Mouse (Mus musculus): ENCODE results near the gene Saxo1. TPM values are rescaled to one million over a fixed set of nuclear protein-coding genes. Genes with fewer than 3 reads are reported as not detected.

Saxo1 gene
- polyA plus RNA-seq, 1 experiment from 2014 or later, result not detected

GRCm38 (mm10) chr4:86557371-86557770 lies 757 bp downstream of the Saxo1 start:
- Histone ChIP-seq H3K27ac (ENCODE audit: poor library complexity, severe bottlenecking) (no peak overlapping the region), H3K36me3 (no peaks in the 10 kb centered on the region), H3K4me2 (no peak overlapping the region), H3K4me1 (replicated peaks) (no peaks in the 10 kb centered on the region), H3K9me3 (replicated peaks) (no peaks in the 10 kb centered on the region), H3K4me3 (no peak overlapping the region), H3K27me3 (replicated peaks) (no peaks in the 10 kb centered on the region), H3K9ac (no peak overlapping the region)
- ATAC-seq (ENCODE audit: insufficient number of reproducible peaks, low FRiP score), result no peak
- 76% methylated on average over 7 of the region's 7 CpGs for WGBS

GRCm38 (mm10) chr4:86555035-86555707 lies 3.0 kb downstream of the Saxo1 start:
- Histone ChIP-seq H3K9me3 (replicated peaks) (no peaks in the 10 kb centered on the region), H3K27me3 (replicated peaks) (no peaks in the 10 kb centered on the region), H3K4me2 (no peak overlapping the region), H3K27ac (ENCODE audit: poor library complexity, severe bottlenecking) (no peak overlapping the region), H3K36me3 (no peaks in the 10 kb centered on the region), H3K4me3 (no peak overlapping the region), H3K4me1 (replicated peaks) (no peaks in the 10 kb centered on the region), H3K9ac (no peak overlapping the region)
- ATAC-seq (ENCODE audit: insufficient number of reproducible peaks, low FRiP score), result no peak
- 21% methylated on average over 6 of the region's 6 CpGs for WGBS

GRCm38 (mm10) chr4:86548332-86548731 lies 9.8 kb downstream of the Saxo1 start:
- H3K4me1 ChIP-seq (replicated peaks), result peaks cover 11% of the 10 kb centered on the region; the same call in 1 of the 2 replicates
- no peaks in the 10 kb centered on the region for H3K36me3 ChIP-seq
- 77% methylated on average over 9 of the region's 9 CpGs for WGBS
- no peaks in the 10 kb centered on the region for H3K9me3 ChIP-seq (replicated peaks)
- H3K27ac ChIP-seq (ENCODE audit: poor library complexity, severe bottlenecking), result no peak overlapping the region
- H3K27me3 ChIP-seq (replicated peaks), result no peaks in the 10 kb centered on the region
- H3K4me3 ChIP-seq, result no peak overlapping the region
- no peak overlapping the region for H3K4me2 ChIP-seq
- H3K9ac ChIP-seq, result no peak overlapping the region
- ATAC-seq (ENCODE audit: insufficient number of reproducible peaks, low FRiP score), result no peak

- H3K4me3 ChIP-seq, result no peak overlapping the region
- H3K9me3 ChIP-seq (replicated peaks), result no peaks in the 10 kb centered on the region
- 45% methylated on average over 5 of the region's 5 CpGs for WGBS
- no peak overlapping the region for H3K4me2 ChIP-seq
- no peak for ATAC-seq (ENCODE audit: insufficient number of reproducible peaks, low FRiP score)
- H3K4me1 ChIP-seq (replicated peaks), result peaks cover 11% of the 10 kb centered on the region; the same call in 1 of the 2 replicates
- no peaks in the 10 kb centered on the region for H3K36me3 ChIP-seq
- no peak overlapping the region for H3K27ac ChIP-seq (ENCODE audit: poor library complexity, severe bottlenecking)
- no peaks in the 10 kb centered on the region for H3K27me3 ChIP-seq (replicated peaks)
- H3K9ac ChIP-seq, result no peak overlapping the region
Measured at GRCm38 (mm10) chr4:86545615-86546014, 12.5 kb downstream of the Saxo1 start.

- ATAC-seq (ENCODE audit: insufficient number of reproducible peaks, low FRiP score), result no peak
- Histone ChIP-seq H3K4me3 (no peak overlapping the region), H3K27ac (ENCODE audit: poor library complexity, severe bottlenecking) (no peak overlapping the region), H3K4me1 (replicated peaks) (peaks cover 11% of the 10 kb centered on the region; the same call in 1 of the 2 replicates), H3K9ac (no peak overlapping the region), H3K27me3 (replicated peaks) (no peaks in the 10 kb centered on the region), H3K4me2 (no peak overlapping the region), H3K36me3 (no peaks in the 10 kb centered on the region), H3K9me3 (replicated peaks) (no peaks in the 10 kb centered on the region)
- WGBS, result 75% methylated on average over 3 of the region's 3 CpGs
Measured at GRCm38 (mm10) chr4:86543999-86544398, 14.1 kb downstream of the Saxo1 start.

- H3K27ac ChIP-seq (ENCODE audit: poor library complexity, severe bottlenecking), result no peak overlapping the region
- 70% methylated on average over 1 of the region's 1 CpGs for WGBS
- ATAC-seq (ENCODE audit: insufficient number of reproducible peaks, low FRiP score), result no peak
Measured at GRCm38 (mm10) chr4:86541573-86541972, 16.6 kb downstream of the Saxo1 start.

GRCm38 (mm10) chr4:86538936-86539335 lies 19.2 kb downstream of the Saxo1 start:
- no peak overlapping the region for H3K27ac ChIP-seq (ENCODE audit: poor library complexity, severe bottlenecking)
- H3K27me3 ChIP-seq (replicated peaks), result no peaks in the 10 kb centered on the region
- H3K36me3 ChIP-seq, result no peaks in the 10 kb centered on the region
- ATAC-seq (ENCODE audit: insufficient number of reproducible peaks, low FRiP score), result no peak
- H3K4me2 ChIP-seq, result no peak overlapping the region
- H3K4me1 ChIP-seq (replicated peaks), result peaks cover 3% of the 10 kb centered on the region; the same call in 1 of the 2 replicates
- peaks cover 3% of the 10 kb centered on the region; the same call in 1 of the 2 replicates for H3K9me3 ChIP-seq (replicated peaks)
- H3K4me3 ChIP-seq, result no peak overlapping the region
- WGBS, result 89% methylated on average over 5 of the region's 5 CpGs
- no peak overlapping the region for H3K9ac ChIP-seq

More at GRCm38 (mm10) chr4:86541573-86541972, 16.6 kb downstream of the Saxo1 start:
- Histone ChIP-seq H3K4me2 (no peak overlapping the region), H3K27me3 (replicated peaks) (no peaks in the 10 kb centered on the region), H3K4me1 (replicated peaks) (peaks cover 11% of the 10 kb centered on the region; the same call in 1 of the 2 replicates), H3K4me3 (no peak overlapping the region), H3K36me3 (no peaks in the 10 kb centered on the region), H3K9me3 (replicated peaks) (no peaks in the 10 kb centered on the region), H3K9ac (no peak overlapping the region)

GRCm38 (mm10) chr4:86537972-86538371 lies 20.2 kb downstream of the Saxo1 start:
- Histone ChIP-seq H3K27ac (ENCODE audit: poor library complexity, severe bottlenecking) (no peak overlapping the region), H3K4me2 (no peak overlapping the region), H3K9me3 (replicated peaks) (peaks cover 3% of the 10 kb centered on the region; the same call in 1 of the 2 replicates), H3K4me3 (no peak overlapping the region), H3K9ac (no peak overlapping the region), H3K36me3 (no peaks in the 10 kb centered on the region), H3K4me1 (replicated peaks) (no peaks in the 10 kb centered on the region), H3K27me3 (replicated peaks) (no peaks in the 10 kb centered on the region)
- WGBS, result 38% methylated on average over 4 of the region's 4 CpGs
- ATAC-seq (ENCODE audit: insufficient number of reproducible peaks, low FRiP score), result no peak

- H3K27ac ChIP-seq (ENCODE audit: poor library complexity, severe bottlenecking), result no peak overlapping the region
- 52% methylated on average over 5 of the region's 5 CpGs for WGBS
- no peak overlapping the region for H3K4me2 ChIP-seq
- no peak for ATAC-seq (ENCODE audit: insufficient number of reproducible peaks, low FRiP score)
- no peak overlapping the region for H3K4me3 ChIP-seq
- no peaks in the 10 kb centered on the region for H3K27me3 ChIP-seq (replicated peaks)
- peaks cover 3% of the 10 kb centered on the region; the same call in 1 of the 2 replicates for H3K9me3 ChIP-seq (replicated peaks)
- H3K9ac ChIP-seq, result no peak overlapping the region
- no peaks in the 10 kb centered on the region for H3K36me3 ChIP-seq
- no peaks in the 10 kb centered on the region for H3K4me1 ChIP-seq (replicated peaks)
Measured at GRCm38 (mm10) chr4:86534091-86534481, 24.0 kb downstream of the Saxo1 start.

- Histone ChIP-seq H3K9ac (no peak overlapping the region), H3K9me3 (replicated peaks) (peaks cover 3% of the 10 kb centered on the region; the same call in 1 of the 2 replicates), H3K4me2 (no peak overlapping the region), H3K27ac (ENCODE audit: poor library complexity, severe bottlenecking) (no peak overlapping the region), H3K36me3 (no peaks in the 10 kb centered on the region), H3K4me1 (replicated peaks) (no peaks in the 10 kb centered on the region), H3K27me3 (replicated peaks) (no peaks in the 10 kb centered on the region), H3K4me3 (no peak overlapping the region)
- WGBS, result 81% methylated on average over 8 of the region's 8 CpGs
- no peak for ATAC-seq (ENCODE audit: insufficient number of reproducible peaks, low FRiP score)
Measured at GRCm38 (mm10) chr4:86533406-86534090, 24.6 kb downstream of the Saxo1 start.

- H3K4me2 ChIP-seq, result no peak overlapping the region
- no peaks in the 10 kb centered on the region for H3K9me3 ChIP-seq (replicated peaks)
- no peaks in the 10 kb centered on the region for H3K36me3 ChIP-seq
- no peaks in the 10 kb centered on the region for H3K27me3 ChIP-seq (replicated peaks)
- H3K4me3 ChIP-seq, result no peak overlapping the region
- H3K9ac ChIP-seq, result no peak overlapping the region
- peaks cover 4% of the 10 kb centered on the region; the same call in 1 of the 2 replicates for H3K4me1 ChIP-seq (replicated peaks)
- ATAC-seq (ENCODE audit: insufficient number of reproducible peaks, low FRiP score), result no peak
- 77% methylated on average over 6 of the region's 6 CpGs for WGBS
- no peak overlapping the region for H3K27ac ChIP-seq (ENCODE audit: poor library complexity, severe bottlenecking)
Measured at GRCm38 (mm10) chr4:86529161-86529560, 29.0 kb downstream of the Saxo1 start.
